Mouse (Mus musculus) gastrocnemius, postnatal 10 days (tissue): ENCODE data around the gene Taok3. TPM values are rescaled to one million over a fixed set of nuclear protein-coding genes. Genes with fewer than 3 reads are reported as not detected.

Source experiments
- DNase-seq: peaks from one replicate; pipeline ENCODE4 v3.0.0; 2021; ENCODE audit warnings: mixed read lengths
- total RNA-seq, 2 experiments: library from RNA; stranded (reverse); gene quantifications; 2 replicates each; pipeline ENCODE4 v1.2.3; 2021

The Taok3 gene
- total RNA-seq, 2 experiments from 2014 or later, result 6.1 to 11.1 TPM

DNA sequence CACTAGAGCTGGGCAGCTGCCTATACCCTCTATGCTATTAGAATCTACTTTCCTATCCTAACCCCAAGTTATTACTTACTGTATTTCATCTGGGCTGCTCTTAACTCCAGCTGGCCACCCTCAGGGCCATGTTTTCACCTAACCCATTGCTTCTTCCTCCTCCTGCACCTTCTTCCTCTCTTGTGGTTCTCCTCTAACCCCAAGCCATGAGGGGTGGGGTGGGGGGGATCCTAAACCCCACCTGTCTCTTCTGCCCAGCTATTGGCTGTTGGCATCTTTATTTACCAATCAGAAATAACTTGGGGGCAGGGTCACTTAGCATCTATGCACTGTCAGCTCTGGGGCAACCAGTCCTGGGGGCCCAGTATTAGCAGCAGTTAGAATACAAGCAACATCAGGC is 26.2 kb downstream of the Taok3 start:
- no peak for DNase-seq

DNA sequence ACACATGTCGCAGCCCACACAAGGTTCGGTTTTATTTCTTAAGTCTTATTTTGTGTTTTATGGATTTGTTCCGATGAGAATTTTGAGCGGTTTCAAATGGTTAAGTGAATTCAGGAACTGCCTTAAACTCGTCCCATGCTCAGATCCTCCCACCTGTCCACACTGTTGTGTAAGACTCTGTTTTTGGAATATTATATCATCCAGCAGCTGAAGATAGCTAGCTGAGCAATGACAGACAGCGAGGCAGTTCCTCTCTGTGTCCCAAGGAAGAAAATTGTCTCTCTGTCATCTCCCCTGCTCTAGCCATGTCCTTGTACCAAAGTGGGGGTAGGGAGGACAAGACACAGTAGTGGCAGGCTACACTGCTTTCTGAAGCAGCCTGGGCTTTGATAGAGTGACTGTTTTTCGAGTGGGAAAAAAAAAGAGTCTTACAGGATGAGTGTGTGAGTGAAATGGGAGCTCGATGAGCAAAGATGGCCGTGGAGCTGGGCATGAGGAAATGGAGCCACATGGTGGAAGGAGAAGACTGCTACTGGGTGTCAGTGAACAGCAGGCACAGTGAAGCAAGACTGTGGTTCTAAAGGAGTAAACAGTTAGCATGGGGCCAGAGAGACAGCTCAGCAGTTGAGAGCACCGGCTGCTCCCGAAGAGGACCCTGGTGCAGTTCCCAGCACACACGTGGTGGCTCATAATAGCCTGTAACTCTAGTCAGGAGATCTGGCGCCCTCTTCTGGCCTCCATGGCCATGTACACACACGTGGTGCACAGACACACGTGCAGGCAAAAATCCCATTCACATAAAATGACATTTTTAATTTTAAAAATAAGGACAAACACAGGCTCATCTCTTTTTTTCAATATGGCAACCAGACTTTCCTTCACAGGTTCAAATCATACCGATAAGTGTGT is 27.5 kb downstream of the Taok3 start:
- DNase-seq, result no peak

DNA sequence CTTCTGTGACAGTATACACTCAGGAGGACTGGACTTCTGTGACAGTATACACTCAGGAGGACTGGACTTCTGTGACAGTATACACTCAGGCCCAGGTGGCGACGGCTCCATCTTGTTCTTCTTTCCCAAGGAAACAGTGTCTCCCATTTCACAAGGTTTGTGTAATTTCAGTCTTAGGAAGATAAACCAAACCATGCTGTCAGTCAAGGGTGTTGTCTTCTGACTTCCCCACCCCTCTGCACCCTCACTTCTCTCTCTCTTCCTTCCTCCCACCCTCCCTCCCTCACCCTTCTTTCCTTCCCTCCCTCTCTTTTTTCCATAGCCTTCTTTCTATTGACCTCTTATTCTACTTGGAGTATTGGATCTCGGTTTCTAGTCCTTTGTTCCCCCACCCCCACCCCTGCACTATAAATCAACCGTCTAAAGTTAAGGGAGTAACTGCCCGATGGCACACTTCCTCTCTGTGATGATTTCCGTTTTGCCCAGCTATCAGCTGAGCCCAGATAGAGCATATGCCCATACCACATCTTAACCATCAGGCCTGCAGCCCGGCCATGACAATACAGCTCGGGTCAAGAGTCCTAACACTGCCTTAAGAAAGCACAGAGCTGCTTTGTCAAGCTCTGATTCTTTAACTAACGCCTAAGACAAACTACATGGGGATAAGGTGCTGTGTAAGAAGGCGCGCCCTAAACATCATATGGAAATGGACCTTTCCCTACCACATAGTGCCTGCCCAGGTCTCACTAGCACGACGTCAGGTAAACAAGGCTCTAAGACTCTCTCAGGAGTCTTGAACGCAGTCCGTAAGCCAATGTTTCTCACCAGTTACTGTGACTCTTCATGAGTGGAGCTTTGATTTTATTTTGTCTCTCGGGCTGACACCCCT is 29.4 kb downstream of the Taok3 start:
- DNase-seq, result no peak

DNA sequence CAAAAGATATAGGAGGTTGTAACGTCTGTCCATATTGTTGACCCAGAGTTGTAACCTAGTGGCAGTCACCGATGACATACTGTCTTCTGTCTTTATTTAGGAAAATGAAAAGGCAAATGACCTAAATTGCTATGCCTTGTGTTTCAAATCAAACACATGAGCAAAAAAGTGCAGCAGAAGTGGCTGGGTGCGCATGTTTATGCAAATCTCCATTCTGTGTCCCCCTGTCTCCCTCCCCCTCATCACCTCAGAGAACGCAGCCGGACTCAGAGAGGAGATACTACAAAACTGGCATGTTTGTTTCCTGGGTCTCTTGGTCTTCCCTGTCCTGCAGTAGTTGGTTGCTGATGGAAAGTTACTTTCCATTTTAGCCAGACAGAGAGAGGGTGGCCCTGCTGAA is 30.1 kb downstream of the Taok3 start:
- DNase-seq, result no peak

DNA sequence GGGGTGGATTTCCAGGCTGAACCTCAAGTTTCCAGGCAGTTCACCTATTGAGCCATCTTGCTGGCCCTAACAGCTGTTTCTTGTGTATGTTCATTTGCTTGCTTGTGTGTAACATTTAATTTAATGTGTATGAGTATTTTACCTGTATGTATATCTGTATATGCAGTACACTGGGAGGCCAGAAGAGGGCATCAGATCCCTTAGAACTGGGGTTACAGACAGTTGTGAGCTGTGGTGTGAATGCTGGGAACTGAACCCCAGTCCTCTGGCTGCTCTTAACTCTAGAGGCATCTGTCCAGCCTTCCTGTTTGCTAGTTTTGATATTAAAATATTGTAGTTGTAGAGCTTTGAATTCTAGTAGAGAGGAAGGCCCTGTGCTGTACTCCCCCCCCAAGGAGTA is 33.0 kb downstream of the Taok3 start:
- no peak for DNase-seq

DNA sequence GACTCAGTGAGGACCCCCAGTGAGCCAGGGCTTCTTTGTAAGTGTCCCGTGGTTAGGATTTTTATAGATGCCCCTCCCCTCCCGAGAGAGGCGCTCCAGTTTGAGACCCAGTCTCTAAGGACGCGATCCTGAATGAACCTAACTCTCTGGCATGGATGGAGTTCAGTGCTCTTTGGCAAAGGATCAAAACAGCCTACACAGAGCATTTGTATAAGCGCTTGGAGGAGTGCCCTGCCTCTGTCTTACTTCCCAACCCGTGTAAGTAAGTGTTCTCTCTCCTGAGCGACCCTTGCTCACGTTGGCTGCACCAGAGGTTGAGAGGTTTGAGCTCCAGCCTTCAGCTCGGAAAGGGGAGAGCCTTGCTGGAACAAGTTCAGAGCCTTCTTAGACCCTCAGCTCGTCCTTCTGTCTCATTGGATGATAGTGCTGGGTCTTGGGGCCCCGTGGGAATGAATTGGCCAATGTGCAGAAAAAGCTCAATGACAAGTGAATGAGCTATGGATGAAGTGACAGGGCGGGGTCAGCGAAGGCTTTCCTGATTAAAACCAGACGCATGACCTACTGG is 33.7 kb downstream of the Taok3 start:
- DNase-seq, result peak; percentile 46

DNA sequence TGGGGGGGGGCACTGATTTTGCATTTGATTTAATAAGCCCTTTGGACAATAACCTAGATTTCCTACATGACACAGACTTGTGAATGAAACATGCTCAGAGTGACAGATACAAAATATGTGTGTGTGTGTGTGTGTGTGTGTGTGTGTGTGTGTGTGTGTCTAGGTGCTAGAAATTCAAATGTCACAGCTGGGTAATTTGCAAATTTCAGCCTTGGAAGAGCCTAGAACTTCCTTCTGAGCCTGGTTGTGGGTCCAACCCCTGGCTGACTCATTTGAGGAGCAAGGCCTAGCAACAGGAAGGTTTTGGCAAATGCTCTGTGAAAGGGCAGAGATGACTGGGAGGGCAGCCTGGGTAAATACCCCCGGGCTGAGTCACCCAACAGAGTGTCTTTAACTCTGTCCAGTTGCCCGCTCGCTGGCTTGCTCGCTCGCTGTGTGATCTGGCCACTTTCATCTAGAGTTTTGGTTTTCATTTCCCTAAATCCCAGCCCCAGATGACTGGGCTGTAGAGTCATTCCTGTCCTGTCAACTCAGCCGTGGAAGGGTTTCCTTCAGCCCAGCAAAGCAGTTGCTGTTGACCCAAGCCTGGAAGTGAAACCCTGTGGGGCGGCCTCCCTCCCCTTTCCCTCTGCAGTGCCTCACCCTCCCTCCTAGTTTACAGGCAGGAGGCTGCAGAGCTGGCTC is 38.5 kb downstream of the Taok3 start:
- DNase-seq, result peak; percentile 28

DNA sequence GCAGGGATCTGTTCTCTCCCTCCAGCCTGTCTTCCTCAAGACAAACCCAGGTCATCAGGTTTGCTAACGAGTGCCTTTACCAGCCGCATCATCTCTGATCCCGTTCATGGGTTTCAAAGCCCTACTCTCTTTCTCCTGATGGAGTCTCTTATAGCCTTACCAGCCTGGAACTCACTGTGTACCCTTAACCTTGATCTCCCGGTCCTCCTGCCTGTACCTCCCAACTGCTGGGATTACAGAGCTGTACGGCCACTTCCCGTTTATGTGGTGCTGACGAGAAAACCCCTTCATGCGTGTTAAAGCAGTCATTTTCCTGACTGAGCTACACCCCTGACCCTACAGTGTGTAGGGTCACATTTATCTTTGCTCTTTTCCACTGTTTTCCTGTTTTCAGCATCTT is 39.4 kb downstream of the Taok3 start:
- no peak for DNase-seq

DNA sequence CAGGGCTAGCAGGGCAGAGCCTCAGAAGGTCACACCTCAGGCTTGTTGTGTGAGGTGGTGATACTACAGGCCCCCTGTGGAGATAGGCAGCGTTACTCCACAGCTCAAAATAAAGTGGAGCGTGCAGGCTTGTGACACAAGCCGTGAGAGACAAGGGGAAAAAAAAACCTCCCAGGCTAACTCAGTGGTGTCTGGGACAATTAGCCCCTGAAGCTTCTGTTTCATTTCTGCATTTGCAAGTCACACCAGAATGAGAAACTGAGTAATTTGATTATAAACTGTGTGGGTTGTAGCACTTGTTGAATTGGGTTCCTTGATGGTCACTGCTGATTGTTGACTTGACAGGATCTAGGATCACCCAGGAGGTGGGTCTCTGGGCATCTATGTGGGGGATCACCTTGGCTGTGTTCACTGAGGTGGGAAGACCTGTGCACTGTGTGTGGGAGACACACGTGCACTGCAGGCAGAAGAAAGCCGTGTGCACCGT is 39.9 kb downstream of the Taok3 start:
- no peak for DNase-seq

DNA sequence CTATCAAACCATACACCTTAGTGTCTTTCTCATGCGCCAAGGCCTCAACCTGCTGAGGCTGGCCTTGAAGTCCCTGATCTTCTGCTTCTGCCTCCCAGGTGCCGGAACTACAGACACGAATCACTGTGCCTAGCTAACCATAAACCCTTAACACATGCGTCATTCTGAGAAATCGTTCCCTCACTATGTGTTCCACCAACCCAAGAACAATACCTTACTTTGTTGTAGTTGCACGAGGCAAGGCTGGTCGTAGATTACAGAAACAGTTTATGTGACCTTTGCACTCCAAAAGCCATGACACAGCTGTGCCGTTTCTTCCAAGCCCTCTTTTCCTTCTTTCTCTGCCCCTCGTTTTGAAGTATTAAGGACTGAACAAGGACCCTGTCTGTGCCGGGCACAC is 40.6 kb downstream of the Taok3 start:
- no peak for DNase-seq

DNA sequence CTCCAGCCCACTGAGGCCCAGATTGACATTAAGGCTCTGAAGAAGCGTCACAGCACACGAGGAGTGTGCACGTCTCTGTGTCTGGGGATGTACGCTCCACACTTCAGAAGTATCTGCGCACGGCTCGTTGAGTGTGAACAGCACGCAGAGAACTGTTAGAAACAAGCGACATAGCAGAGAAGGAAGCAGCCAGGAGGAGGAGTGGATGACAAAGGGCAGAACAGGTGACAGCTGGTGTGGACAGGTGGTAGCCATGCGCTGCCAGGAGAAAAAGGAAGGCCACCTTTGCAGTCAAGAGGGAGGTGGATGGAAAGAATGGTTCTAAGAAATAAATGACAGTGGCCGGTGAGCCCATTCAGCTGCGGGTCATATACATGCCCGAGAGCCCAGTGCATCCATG is 43.9 kb downstream of the Taok3 start:
- no peak for DNase-seq

DNA sequence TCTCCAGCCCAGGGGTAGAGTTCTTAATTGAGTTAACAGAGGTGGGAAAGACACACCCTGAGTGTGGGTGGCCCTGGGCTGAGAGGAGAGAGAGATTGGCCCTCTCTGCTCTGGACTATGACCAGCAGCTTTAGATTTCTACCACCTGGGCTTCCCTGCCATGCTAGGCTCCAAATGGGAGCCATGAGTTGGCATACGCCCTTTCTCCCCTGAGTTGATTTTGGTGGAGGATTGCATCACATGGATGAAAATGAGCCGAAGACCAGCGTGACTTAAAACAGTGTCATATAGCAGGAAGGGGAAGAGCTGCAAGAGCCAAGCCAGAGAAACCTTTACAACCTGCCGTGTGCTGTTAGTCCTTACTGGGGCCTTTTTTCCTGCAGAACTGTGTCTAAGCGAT is 44.6 kb downstream of the Taok3 start:
- no peak for DNase-seq

DNA sequence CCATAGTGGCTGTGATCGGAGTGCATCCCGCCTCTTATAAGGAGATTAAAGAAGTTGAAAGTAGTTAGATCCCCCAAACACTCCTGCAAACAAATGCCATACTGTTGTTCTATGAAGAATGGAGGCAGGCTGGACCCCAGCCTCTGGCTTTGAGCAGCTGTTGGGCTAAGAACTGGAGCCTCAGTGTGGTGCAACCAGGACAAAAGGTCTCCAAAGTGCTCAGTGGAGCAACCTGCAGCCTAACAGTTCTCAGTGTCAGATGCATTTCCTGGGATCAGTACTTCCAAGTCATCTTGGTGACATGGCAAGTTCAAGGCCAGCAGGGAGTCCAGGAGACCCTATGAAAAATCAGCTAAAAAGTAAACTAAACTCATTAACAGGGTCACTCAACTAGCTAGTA is 45.0 kb downstream of the Taok3 start:
- no peak for DNase-seq

DNA sequence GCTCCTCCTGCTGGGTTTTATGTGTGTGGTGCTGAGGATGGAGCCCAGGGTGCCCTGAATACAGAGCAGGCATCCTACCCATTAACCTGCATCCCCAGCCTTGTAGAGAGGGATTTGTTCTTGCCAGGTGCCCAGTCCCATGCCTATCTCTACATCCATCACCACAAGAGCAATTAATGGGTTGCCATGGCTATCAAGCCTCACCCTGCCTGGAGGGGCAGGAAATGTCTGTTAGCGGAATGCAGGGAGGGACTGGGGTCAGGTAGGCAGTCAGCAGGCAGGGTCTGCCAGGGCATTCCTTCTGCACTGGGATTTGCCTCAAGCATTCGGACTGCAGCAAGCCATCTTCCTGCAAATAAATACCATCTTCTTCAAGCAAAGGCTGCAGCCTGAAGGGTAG is 46.0 kb downstream of the Taok3 start:
- no peak for DNase-seq

DNA sequence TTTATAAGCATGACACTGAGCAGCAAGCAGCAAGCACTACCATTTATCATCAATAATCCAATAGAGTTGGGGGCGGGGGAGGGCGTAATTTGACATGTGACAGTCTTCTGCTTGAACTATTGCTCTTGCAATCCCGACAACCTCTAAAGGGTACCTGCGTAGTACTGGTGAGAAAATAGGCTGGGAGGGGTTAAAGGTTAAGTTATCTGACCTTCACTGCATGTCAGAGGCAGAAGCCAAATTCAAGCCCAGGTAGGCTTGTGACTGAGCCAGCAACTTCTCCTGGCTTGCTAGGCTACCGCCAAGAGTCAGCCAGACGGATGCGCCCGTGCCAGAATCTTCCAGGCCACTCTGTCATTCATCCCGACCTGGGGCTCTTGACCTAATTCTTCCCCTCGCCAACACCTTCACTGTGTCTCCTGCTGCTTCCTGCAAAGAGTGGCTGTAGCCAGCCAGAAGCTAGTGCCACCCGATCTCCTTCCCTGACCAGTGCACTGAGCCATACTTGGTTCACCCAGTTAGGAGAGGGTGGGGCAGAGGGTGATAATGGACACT is 47.0 kb downstream of the Taok3 start:
- DNase-seq, result peak; percentile 24

DNA sequence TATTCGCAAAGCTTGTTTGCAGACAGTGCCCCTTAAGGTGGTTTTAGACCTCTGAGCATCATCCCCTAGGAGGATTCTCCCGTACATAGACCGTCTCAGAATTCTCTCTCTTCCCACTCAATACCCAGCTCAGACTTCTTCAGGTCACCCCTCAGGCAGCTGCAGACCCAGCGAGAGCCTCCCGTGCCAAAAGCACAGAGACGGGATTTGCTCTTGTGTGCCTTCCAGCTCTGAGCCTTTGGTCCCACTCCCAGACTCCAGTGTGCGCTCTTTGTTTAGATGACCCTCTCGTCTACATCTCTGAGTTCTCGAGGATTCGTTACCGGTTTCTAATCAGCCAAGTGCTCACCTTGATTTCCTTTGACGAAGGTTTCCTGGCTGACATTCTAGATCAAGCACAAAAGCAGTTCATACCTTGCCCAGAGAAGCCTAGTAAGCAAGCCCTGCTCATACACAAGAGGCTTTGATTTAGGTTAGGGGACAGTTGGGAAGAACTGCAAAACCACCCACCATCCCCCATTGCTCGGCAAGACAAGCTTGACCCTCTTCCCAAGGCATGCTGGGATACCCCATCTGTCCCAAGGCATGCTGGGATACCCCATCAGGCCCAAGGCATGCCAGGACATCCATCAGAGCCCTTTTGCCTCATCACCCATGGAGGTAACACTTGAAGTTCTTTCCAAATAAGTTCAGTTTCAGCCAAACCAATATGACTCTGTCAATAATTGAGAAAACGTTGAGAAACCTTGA is 48.6 kb downstream of the Taok3 start:
- DNase-seq, result no peak

DNA sequence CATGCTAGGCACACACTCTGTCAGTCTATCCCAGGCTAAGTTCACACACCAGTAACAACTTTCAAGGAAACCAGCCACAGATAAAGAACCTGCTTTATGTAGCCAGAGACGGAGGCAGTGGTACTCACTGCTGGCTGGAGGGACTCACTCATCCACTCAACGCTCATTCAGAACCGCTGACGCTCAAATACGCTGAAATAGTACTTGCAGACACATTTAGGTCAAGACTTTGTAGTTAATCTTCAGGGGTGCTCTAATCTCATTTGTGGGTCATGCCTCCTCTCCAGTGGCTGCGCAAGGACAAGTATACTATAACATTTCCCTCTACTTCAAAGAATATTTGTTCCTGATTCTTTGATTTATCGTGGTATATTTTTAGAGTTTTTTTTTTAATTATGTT is 54.1 kb downstream of the Taok3 start:
- DNase-seq, result no peak

DNA sequence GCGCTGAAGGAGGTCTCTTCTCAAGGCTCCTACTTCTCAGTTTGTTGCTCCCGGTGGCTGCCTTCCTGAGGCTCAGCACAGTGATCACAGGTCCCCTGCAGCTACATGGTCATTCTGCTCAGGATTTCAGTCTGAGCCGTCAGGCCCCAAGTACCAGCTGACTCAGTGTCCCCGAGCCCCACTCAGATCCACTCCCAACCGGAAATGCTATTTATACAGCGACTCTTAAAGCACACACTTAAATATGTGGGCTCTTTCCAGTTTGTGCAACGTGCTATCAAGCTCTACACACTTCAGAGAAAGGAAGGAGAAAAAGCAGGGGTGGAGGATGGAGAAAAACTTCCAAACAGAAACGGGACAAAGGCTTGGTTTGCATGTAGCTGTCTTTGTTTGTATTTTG is 56.0 kb downstream of the Taok3 start:
- no peak for DNase-seq

DNA sequence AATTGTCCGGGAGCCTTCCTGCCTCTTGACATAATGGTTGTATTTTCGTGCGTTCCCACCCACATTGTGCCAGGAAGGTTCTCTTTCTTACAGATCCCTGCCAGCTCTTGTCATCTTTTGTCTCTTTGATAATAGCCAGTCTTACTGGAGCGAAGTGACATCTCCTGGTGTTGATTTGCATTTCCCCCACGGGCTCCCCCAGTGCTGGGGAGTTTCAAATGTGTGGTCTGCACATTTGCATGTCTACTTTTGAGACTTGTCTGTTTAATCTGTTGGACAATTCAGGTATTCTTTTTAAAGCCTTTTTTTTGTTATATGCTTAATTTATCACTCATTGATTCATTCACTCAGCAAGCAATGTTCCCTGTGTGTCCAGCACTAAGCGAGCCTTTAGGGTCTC is 58.1 kb downstream of the Taok3 start:
- DNase-seq, result no peak

DNA sequence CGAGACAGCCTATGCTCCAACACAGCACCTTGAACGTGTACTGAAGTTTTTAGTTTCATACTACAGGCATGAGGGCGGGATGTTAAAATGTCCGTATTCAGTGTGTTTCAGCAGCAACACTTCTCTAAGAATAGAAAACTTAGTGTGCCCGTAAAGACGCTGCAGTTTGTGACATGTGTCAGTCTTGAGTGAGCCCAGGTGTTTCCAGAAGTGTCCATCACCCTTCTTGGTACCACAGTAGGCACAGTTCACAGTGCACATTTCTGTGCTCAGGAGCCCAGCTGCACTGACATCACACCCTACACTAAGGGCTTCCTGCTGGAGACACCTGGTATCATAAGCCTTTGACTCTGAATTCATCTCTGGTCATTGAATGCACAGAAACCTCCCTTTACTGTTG is 58.6 kb downstream of the Taok3 start:
- DNase-seq, result no peak

DNA sequence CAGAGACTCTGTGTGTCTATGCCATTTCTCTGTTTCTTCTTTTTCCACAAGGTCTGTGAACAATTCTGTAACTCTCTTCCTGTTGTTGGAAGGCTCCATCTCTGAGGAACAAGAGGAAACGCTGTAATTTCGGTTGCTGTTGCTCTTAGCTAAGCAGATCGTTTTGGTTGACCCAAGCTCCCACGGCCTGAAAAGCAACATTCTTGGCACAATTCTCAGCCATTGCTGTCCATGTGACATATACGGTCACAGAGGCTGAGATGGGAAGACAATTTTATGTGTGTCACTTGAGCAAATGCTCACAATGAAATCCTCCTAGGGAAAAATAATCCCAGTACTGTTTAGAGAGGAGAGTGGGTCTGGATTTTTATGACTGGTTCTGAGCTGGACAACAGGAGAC is 62.0 kb downstream of the Taok3 start:
- DNase-seq, result no peak
